Mouse (Mus musculus): Measurements from ENCODE around the gene C9orf72. TPM values are rescaled to one million over a fixed set of nuclear protein-coding genes. Genes with fewer than 3 reads are reported as not detected.

C9orf72 gene
- total RNA-seq, 2 experiments from 2014 or later, result 24.7 to 26.0 TPM

DNA sequence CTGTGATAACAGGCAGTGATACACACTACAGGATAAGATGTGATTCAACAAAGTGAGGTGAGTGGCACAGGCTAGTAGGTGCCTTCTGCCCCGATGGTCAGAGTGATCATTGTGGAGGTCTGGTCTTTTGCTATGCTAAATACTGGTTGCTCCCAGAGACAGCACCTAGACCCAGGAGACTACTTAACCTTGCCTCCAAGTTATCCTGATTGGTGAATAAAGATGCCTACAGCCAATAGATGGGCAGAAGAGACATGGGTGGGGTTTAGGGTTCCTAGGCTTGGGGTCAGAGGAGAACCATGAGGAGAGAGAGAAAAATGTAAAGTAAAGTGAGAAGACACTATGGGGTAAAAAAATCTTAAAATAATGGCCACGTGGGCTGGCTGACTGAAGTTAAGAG, 4.8 kb downstream of the C9orf72 start:
- no peak for TF ChIP-seq CTCF (conservative IDR thresholded peaks at IDR 0.05)
- DNase-seq (ENCODE audit: low spot score in 2 of 2), result no peak
- H3K4me3 ChIP-seq, result no peak overlapping the region

GRCm38 (mm10) chr4:35220108-35220731, 5.8 kb downstream of the C9orf72 start:
- TF ChIP-seq CTCF (conservative IDR thresholded peaks at IDR 0.05), result no peak
- no peak overlapping the region for H3K27ac ChIP-seq
- DNase-seq (ENCODE audit: low spot score in 2 of 2), result no peak
- no peak overlapping the region for H3K4me3 ChIP-seq

More for the DNA sequence above, 4.8 kb downstream of the C9orf72 start:
- H3K27ac ChIP-seq, result no peak overlapping the region

- no peak overlapping the region for H3K4me3 ChIP-seq
- TF ChIP-seq CTCF (conservative IDR thresholded peaks at IDR 0.05), result no peak
- no peak for DNase-seq (ENCODE audit: low spot score in 2 of 2)
- H3K27ac ChIP-seq, result no peak overlapping the region
Measured at GRCm38 (mm10) chr4:35204659-35205058, 21.3 kb downstream of the C9orf72 start.

DNA sequence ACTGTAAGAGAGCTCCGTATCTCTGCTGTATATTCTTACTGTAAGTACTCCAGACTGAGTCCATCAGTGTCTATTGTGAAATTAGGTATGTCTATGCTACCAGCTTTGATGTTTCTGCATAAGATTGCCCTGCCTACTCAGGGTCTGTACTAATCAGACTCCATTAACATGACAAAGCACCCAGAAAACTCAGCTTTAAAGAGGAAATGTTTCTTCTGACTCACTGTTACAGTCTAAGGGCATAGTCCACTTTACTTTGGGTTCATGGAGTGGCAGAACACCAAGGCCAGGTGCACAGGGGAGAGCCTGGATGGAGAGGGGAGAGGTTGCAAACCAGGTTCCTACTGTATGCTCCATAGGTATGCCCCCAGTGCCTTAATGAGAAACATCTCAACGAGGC, 22.3 kb downstream of the C9orf72 start:
- no peak for DNase-seq (ENCODE audit: low spot score in 2 of 2)
- no peak for TF ChIP-seq CTCF (conservative IDR thresholded peaks at IDR 0.05)
- no peak overlapping the region for H3K4me3 ChIP-seq
- H3K27ac ChIP-seq, result no peak overlapping the region

- no peak for TF ChIP-seq CTCF (conservative IDR thresholded peaks at IDR 0.05)
- Histone ChIP-seq H3K27ac (no peak overlapping the region), H3K4me3 (no peak overlapping the region)
- no peak for DNase-seq (ENCODE audit: low spot score in 2 of 2)
Measured at GRCm38 (mm10) chr4:35201700-35202099, 24.3 kb downstream of the C9orf72 start.

GRCm38 (mm10) chr4:35192725-35193124, 33.2 kb downstream of the C9orf72 start:
- TF ChIP-seq CTCF (conservative IDR thresholded peaks at IDR 0.05), result peak; percentile 77
- no peak overlapping the region for H3K4me3 ChIP-seq
- DNase-seq (ENCODE audit: low spot score in 2 of 2), result no peak
- H3K27ac ChIP-seq, result no peak overlapping the region

- no peak for DNase-seq (ENCODE audit: low spot score in 2 of 2)
- TF ChIP-seq CTCF (conservative IDR thresholded peaks at IDR 0.05), result no peak
- H3K27ac ChIP-seq, result no peak overlapping the region
- no peak overlapping the region for H3K4me3 ChIP-seq
Measured at GRCm38 (mm10) chr4:35189794-35190193, 36.2 kb downstream of the C9orf72 start.

GRCm38 (mm10) chr4:35187617-35188326, 38.2 kb downstream of the C9orf72 start:
- Histone ChIP-seq H3K4me3 (no peak overlapping the region), H3K27ac (no peak overlapping the region)
- DNase-seq (ENCODE audit: low spot score in 2 of 2), result no peak
- no peak for TF ChIP-seq CTCF (conservative IDR thresholded peaks at IDR 0.05)

DNA sequence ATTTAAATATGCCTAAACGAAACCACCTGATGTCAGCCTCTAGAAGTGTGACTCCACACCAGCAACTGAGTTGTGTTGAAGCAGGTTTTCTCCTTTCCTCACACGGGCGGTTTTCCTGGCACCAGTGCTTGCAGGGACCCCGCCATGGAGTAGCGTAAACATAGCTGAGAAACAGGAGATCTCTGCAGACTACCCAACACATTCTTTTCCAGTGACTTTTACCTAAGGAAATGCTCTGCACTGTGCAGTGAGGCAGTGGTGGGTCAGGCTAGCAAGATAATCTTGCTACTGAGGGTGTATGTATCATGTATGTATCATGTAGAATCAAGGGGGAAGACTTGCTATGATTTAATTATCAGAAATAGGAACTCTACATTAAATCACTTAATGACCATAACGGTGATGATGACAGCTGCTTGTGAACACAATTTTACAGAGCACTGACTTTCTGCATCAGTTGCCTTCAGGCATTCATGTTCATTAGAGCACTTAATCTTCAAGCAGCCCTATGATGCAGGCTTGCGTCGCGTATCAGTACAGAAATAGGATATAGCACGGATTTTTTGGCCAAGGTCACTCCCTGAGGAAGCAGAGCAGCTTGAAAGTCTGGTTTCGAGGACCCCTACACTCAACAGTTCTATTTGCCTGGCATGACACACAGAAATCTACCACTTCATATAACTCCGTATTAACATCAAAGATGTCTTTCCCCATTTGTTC, 47.9 kb downstream of the C9orf72 start:
- Histone ChIP-seq H3K27ac (no peak overlapping the region), H3K4me3 (no peak overlapping the region)
- TF ChIP-seq CTCF (conservative IDR thresholded peaks at IDR 0.05), result no peak
- no peak for DNase-seq (ENCODE audit: low spot score in 2 of 2)

DNA sequence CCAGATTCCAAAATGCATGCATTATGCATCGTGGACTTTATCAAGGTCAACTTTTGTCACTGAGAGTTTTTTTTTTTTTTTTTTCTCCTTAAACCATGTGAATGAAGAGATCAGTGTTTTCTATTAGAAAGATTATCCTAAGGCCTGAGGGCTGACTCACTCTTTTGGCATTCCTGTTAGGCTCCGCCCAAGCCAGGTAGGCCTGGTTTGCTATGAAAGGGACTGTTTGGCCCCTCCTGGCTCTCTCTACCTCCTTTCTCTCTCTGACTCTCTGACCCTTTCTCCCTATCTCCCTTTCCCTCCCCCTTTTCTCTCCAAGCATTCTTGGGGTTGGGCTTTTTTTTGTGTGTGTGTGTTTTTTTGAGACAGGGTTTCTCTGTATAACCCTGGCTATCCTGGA, 50.4 kb downstream of the C9orf72 start:
- no peak for TF ChIP-seq CTCF (conservative IDR thresholded peaks at IDR 0.05)
- Histone ChIP-seq H3K4me3 (no peak overlapping the region), H3K27ac (no peak overlapping the region)
- DNase-seq (ENCODE audit: low spot score in 2 of 2), result no peak

DNA sequence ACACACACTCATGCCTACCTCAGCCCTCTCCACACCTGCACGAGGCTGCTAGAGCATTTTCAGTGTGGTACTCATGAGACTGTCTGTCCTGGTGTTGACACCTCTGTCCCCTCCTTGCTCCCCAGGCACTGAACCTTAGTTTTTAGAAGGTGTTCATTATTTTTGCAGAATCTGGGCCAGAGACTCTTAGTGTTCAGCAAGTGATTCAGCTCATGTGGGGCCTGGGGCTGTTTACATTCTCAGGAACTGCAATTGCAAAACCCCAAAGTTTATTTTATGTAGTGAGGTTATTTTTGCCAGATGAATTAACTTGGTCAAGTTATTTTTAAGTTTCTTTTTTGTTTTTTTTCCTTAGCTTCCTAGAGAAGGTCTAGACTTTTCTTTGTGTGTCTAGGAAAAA, 52.4 kb downstream of the C9orf72 start:
- no peak for TF ChIP-seq CTCF (conservative IDR thresholded peaks at IDR 0.05)
- Histone ChIP-seq H3K4me3 (no peak overlapping the region), H3K27ac (no peak overlapping the region)
- no peak for DNase-seq (ENCODE audit: low spot score in 2 of 2)

- no peak for TF ChIP-seq CTCF (conservative IDR thresholded peaks at IDR 0.05)
Measured at GRCm38 (mm10) chr4:35172471-35172870, 53.5 kb downstream of the C9orf72 start.

GRCm38 (mm10) chr4:35169571-35170125, 56.3 kb downstream of the C9orf72 start:
- DNase-seq (ENCODE audit: low spot score in 2 of 2), result no peak
- no peak for TF ChIP-seq CTCF (conservative IDR thresholded peaks at IDR 0.05)
- Histone ChIP-seq H3K27ac (no peak overlapping the region), H3K4me3 (no peak overlapping the region)

More at GRCm38 (mm10) chr4:35172471-35172870, 53.5 kb downstream of the C9orf72 start:
- no peak for DNase-seq (ENCODE audit: low spot score in 2 of 2)
- Histone ChIP-seq H3K27ac (no peak overlapping the region), H3K4me3 (no peak overlapping the region)

All from layer of hippocampus, adult 2 months (tissue).